Mouse (Mus musculus) limb, embryonic 15.5 days (tissue): ENCODE measurements at regions not wholly inside any gene's neighbourhood (a gene's known extent, or its start where the extent isn't known, plus 50 kb on each side); places are given as distances from the start of the nearest gene placed in this dataset.

Experiments
- ATAC-seq: fragments of 200-750 bp; cut with Nextera tagmentation; 2 replicates; pipeline ENCODE4 v1.8.0; 2017; ENCODE audit warnings: low read depth, moderate TSS enrichment; ENCODE audit not compliant: insufficient number of reproducible peaks, low FRiP score, low TSS enrichment
- H3K27ac ChIP-seq: fragments of 300-500 bp; sonication (generic); 2 replicates; pipeline ENCODE4 v1.5.1; 2015; ENCODE audit warnings: moderate library complexity, mild to moderate bottlenecking, inconsistent platforms
- H3K27me3 ChIP-seq: fragments of 300-500 bp; sonication (generic); 2 replicates; pipeline ENCODE4 v1.6.1; 2015; ENCODE audit warnings: inconsistent platforms
- H3K36me3 ChIP-seq: fragments of 300-500 bp; sonication (generic); 2 replicates; pipeline ENCODE4 v1.6.1; 2015; ENCODE audit warnings: inconsistent platforms
- H3K4me1 ChIP-seq: fragments of 300-500 bp; sonication (generic); 2 replicates; pipeline ENCODE4 v1.6.1; 2015; ENCODE audit warnings: inconsistent platforms
- H3K4me2 ChIP-seq: fragments of 300-500 bp; sonication (generic); 2 replicates; pipeline ENCODE4 v1.6.1; 2015; ENCODE audit warnings: mild to moderate bottlenecking, inconsistent platforms
- H3K4me3 ChIP-seq: fragments of 300-500 bp; sonication (generic); 2 replicates; pipeline ENCODE4 v1.5.1; 2015; ENCODE audit warnings: mild to moderate bottlenecking, inconsistent platforms
- H3K9ac ChIP-seq: fragments of 300-500 bp; sonication (generic); 2 replicates; pipeline ENCODE4 v1.6.1; 2015; ENCODE audit warnings: inconsistent platforms
- H3K9me3 ChIP-seq: fragments of 300-500 bp; sonication (generic); 2 replicates; pipeline ENCODE4 v1.6.1; 2016; ENCODE audit warnings: inconsistent platforms
- WGBS: fragments of 180-500 bp; shearing (Covaris S2); methylation state at CpG from one replicate; pipeline ENCODE4 v1.1.7; 2015; 5-methylcytosine and 5-hydroxymethylcytosine counted together

GRCm38 (mm10) chr9:112429196-112429595, 193.5 kb upstream of the Arpp21 start:
- H3K27me3 ChIP-seq = no peaks in the 10 kb centered on the region
- no peaks in the 10 kb centered on the region for H3K4me1 ChIP-seq
- ATAC-seq = no peak

GRCm38 (mm10) chr9:112405772-112406315, 170.1 kb upstream of the Arpp21 start:
- Histone ChIP-seq H3K27me3 (no peaks in the 10 kb centered on the region), H3K4me1 (no peaks in the 10 kb centered on the region), H3K4me2 (no peak overlapping the region), H3K36me3 (no peaks in the 10 kb centered on the region), H3K27ac (no peak overlapping the region), H3K9ac (no peak overlapping the region), H3K9me3 (no peaks in the 10 kb centered on the region), H3K4me3 (no peak overlapping the region)
- ATAC-seq = no peak

More at GRCm38 (mm10) chr9:112429196-112429595, 193.5 kb upstream of the Arpp21 start:
- H3K4me3 ChIP-seq = no peak overlapping the region
- 77% methylated on average over 3 of the region's 3 CpGs for WGBS
- H3K9ac ChIP-seq = no peak overlapping the region
- no peak overlapping the region for H3K27ac ChIP-seq
- H3K36me3 ChIP-seq = no peaks in the 10 kb centered on the region
- H3K4me2 ChIP-seq = no peak overlapping the region
- no peaks in the 10 kb centered on the region for H3K9me3 ChIP-seq

DNA sequence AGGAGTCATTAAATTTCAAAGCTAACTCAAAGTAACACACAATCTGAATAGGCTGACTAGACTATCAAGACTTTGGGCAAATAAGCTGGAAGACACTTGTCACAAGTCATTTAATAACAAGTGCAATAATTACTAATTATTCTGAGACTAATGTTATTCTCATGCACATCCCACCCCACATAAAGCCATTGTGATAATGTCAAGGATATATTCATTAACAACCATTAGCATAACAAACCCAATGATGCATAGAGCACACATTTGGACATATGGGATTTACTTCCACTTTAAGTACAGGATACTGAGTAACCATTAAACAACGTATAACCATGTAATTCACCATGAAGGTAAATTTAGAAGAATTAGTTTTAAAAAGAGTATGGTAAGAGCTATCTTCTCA, 135.0 kb upstream of the Arpp21 start:
- WGBS = 80% methylated on average over 1 of the region's 1 CpGs
- H3K9me3 ChIP-seq = no peaks in the 10 kb centered on the region
- no peak overlapping the region for H3K4me3 ChIP-seq
- H3K4me1 ChIP-seq = no peaks in the 10 kb centered on the region
- H3K9ac ChIP-seq = no peak overlapping the region
- no peak for ATAC-seq
- H3K27me3 ChIP-seq = no peaks in the 10 kb centered on the region
- H3K27ac ChIP-seq = no peak overlapping the region
- H3K4me2 ChIP-seq = no peak overlapping the region
- no peaks in the 10 kb centered on the region for H3K36me3 ChIP-seq

GRCm38 (mm10) chr9:112367291-112367690, 131.6 kb upstream of the Arpp21 start:
- Histone ChIP-seq H3K36me3 (no peaks in the 10 kb centered on the region), H3K9ac (no peak overlapping the region), H3K4me2 (no peak overlapping the region), H3K9me3 (no peaks in the 10 kb centered on the region), H3K4me3 (no peak overlapping the region), H3K27me3 (no peaks in the 10 kb centered on the region), H3K4me1 (no peaks in the 10 kb centered on the region), H3K27ac (no peak overlapping the region)
- ATAC-seq = no peak

GRCm38 (mm10) chr9:112361355-112361754, 125.6 kb upstream of the Arpp21 start:
- Histone ChIP-seq H3K9ac (no peak overlapping the region), H3K27me3 (no peaks in the 10 kb centered on the region), H3K36me3 (no peaks in the 10 kb centered on the region), H3K27ac (no peak overlapping the region), H3K4me3 (no peak overlapping the region), H3K9me3 (no peaks in the 10 kb centered on the region), H3K4me1 (no peaks in the 10 kb centered on the region), H3K4me2 (no peak overlapping the region)
- 83% methylated on average over 3 of the region's 3 CpGs for WGBS
- ATAC-seq = no peak

GRCm38 (mm10) chr9:112358711-112359298, 123.1 kb upstream of the Arpp21 start:
- H3K9ac ChIP-seq = no peak overlapping the region
- H3K4me2 ChIP-seq = no peak overlapping the region
- no peak for ATAC-seq
- 42% methylated on average over 5 of the region's 5 CpGs for WGBS
- no peak overlapping the region for H3K4me3 ChIP-seq
- H3K4me1 ChIP-seq = no peaks in the 10 kb centered on the region
- H3K36me3 ChIP-seq = no peaks in the 10 kb centered on the region
- no peaks in the 10 kb centered on the region for H3K9me3 ChIP-seq
- no peak overlapping the region for H3K27ac ChIP-seq
- no peaks in the 10 kb centered on the region for H3K27me3 ChIP-seq

DNA sequence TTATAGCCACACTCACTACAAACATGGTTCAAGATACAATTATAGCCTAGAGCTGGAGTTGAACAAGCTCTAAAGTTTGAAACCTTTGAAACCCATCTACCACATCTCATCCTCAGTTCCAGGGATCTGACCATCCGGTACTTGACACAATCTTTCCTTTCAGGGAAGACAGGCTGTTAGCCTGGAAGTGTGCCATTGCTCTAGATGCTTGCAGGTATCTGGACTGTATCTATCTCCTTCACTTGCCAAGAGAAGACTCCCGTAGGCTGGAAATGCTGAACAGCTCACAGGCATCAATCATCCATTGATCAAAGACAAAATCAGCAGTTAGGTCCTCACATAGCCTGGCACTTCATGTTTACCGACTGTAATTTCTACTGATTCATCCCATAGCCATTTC, 117.5 kb upstream of the Arpp21 start:
- ATAC-seq = no peak
- H3K9ac ChIP-seq = no peak overlapping the region
- 70% methylated on average over 3 of the region's 3 CpGs for WGBS

DNA sequence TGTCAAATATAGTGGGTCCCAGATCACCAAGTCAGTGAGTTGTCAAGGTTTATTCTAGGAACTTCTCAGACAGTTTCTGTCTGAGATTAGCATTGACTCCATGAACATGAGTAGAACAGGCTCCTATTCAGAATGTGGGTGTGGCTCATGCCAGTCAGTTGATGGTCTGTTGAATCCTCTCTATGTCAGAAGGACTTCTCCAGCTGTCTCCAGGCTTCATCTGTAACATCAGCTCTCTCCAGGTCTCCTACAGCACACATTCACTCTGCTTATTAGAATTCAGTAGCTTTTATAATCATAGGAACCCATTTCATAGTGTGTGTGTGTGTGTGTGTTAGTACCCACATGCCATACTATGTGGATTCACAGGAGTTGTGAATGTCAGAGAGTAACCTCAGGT, 113.2 kb upstream of the Arpp21 start:
- no peak for ATAC-seq
- Histone ChIP-seq H3K27ac (no peak overlapping the region), H3K4me3 (no peak overlapping the region), H3K36me3 (no peaks in the 10 kb centered on the region), H3K4me1 (no peaks in the 10 kb centered on the region), H3K9me3 (no peaks in the 10 kb centered on the region), H3K9ac (no peak overlapping the region), H3K4me2 (no peak overlapping the region), H3K27me3 (no peaks in the 10 kb centered on the region)

More for the DNA sequence above, 117.5 kb upstream of the Arpp21 start:
- Histone ChIP-seq H3K4me2 (no peak overlapping the region), H3K4me1 (no peaks in the 10 kb centered on the region), H3K27me3 (no peaks in the 10 kb centered on the region), H3K27ac (no peak overlapping the region), H3K9me3 (no peaks in the 10 kb centered on the region), H3K4me3 (no peak overlapping the region), H3K36me3 (no peaks in the 10 kb centered on the region)

GRCm38 (mm10) chr9:112344792-112345191, 109.1 kb upstream of the Arpp21 start:
- Histone ChIP-seq H3K9me3 (no peaks in the 10 kb centered on the region), H3K4me1 (no peaks in the 10 kb centered on the region), H3K9ac (no peak overlapping the region), H3K27me3 (no peaks in the 10 kb centered on the region), H3K36me3 (no peaks in the 10 kb centered on the region), H3K4me2 (no peak overlapping the region), H3K27ac (no peak overlapping the region), H3K4me3 (no peak overlapping the region)
- 41% methylated on average over 1 of the region's 1 CpGs for WGBS
- 0 out of 2 replicates have a peak, but pooled peaks have one; percentile 61 for ATAC-seq

- H3K9ac ChIP-seq = no peak overlapping the region
- WGBS = 66% methylated on average over 2 of the region's 2 CpGs
- no peaks in the 10 kb centered on the region for H3K27me3 ChIP-seq
- H3K27ac ChIP-seq = no peak overlapping the region
- ATAC-seq = no peak
- no peaks in the 10 kb centered on the region for H3K4me1 ChIP-seq
- no peaks in the 10 kb centered on the region for H3K9me3 ChIP-seq
- no peak overlapping the region for H3K4me2 ChIP-seq
- no peaks in the 10 kb centered on the region for H3K36me3 ChIP-seq
- H3K4me3 ChIP-seq = no peak overlapping the region
Measured at GRCm38 (mm10) chr9:112340363-112340762, 104.6 kb upstream of the Arpp21 start.

DNA sequence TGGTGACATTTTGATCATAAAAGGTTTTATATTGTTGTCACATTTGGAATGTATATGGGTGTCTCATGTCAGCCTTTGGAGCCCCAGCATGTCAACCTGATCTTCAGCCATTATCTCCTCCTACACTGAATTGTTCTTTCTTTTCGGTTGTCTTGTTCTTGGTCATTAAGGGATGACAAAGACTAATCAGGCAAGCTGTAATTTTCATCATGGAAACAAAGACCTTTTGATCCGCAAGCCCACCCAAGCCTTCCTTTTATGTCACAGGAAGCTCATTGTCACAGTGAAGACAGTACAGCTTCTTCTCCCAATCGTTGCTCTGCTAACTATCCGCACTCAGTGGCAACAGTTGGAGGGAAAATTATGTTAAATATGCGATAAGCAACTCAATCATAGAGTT, 84.3 kb upstream of the Arpp21 start:
- no peaks in the 10 kb centered on the region for H3K4me1 ChIP-seq
- H3K4me3 ChIP-seq = no peak overlapping the region
- 82% methylated on average over 5 of the region's 5 CpGs for WGBS
- no peak overlapping the region for H3K9ac ChIP-seq
- H3K27ac ChIP-seq = no peak overlapping the region
- ATAC-seq = no peak
- no peaks in the 10 kb centered on the region for H3K36me3 ChIP-seq
- no peaks in the 10 kb centered on the region for H3K9me3 ChIP-seq
- no peak overlapping the region for H3K4me2 ChIP-seq
- no peaks in the 10 kb centered on the region for H3K27me3 ChIP-seq

- H3K4me1 ChIP-seq = no peaks in the 10 kb centered on the region
- no peaks in the 10 kb centered on the region for H3K36me3 ChIP-seq
- WGBS = 67% methylated on average over 5 of the region's 5 CpGs
- no peak overlapping the region for H3K27ac ChIP-seq
- no peak overlapping the region for H3K4me2 ChIP-seq
- no peaks in the 10 kb centered on the region for H3K9me3 ChIP-seq
- H3K27me3 ChIP-seq = no peaks in the 10 kb centered on the region
- no peak overlapping the region for H3K9ac ChIP-seq
- ATAC-seq = no peak
- no peak overlapping the region for H3K4me3 ChIP-seq
Measured at GRCm38 (mm10) chr9:112308950-112309349, 73.2 kb upstream of the Arpp21 start.

DNA sequence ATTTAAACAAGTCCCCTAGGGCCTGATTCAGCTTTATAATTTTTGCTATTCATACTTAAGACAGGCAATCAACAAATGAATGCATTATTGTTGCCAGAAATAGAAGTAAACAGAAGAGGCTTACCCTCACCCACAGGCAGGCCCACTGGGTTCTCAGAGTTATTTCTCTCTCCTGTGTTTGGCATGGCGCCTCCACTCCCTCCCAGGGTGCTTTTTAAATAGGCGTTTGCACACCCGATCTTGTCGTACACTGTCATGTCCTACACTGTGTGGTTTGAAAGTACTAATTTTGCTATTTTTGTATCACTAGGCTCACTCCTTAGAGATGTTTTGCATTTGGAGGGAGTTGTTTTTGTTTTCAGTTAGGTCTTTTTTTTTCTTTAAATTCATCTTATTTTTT, 72.1 kb upstream of the Arpp21 start:
- Histone ChIP-seq H3K27ac (no peak overlapping the region), H3K9ac (no peak overlapping the region), H3K9me3 (no peaks in the 10 kb centered on the region), H3K4me3 (no peak overlapping the region), H3K4me1 (no peaks in the 10 kb centered on the region), H3K36me3 (no peaks in the 10 kb centered on the region), H3K27me3 (no peaks in the 10 kb centered on the region), H3K4me2 (no peak overlapping the region)
- ATAC-seq = no peak
- 71% methylated on average over 4 of the region's 4 CpGs for WGBS
